Mouse (Mus musculus): Measurements from ENCODE around the gene Tmem254c.
"Not testable (repeated sequence)": the region's sequence is repeated elsewhere in the genome, so short reads cannot be mapped to it uniquely, and the experiment has no call there.

The Tmem254c gene

DNA sequence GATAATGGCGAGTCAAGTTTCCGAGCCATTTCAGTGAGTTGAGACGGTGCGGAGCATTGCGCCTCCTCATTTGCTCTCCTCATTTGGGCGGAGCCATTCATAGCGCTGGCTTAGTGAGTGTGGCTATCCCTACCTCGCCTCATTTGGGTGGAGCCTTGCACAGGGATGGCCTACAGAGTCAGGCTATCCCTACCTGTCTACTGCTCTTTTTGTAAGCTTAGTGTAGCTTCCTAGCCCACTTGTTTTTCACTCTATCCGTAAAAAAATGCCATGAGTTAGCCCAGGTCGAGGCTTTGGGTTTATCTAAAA lies at the start of gene Tmem254c:
Gene Tmem254c (minus strand): TSS at position 31 of the 309 bp plus-strand sequence.
- CTCF ChIA-PET = not testable (repeated sequence)

GRCm38 (mm10) chr14:26097622-26098021 lies 30.5 kb upstream of the Tmem254c start:
- CTCF ChIA-PET = not testable (repeated sequence)

DNA sequence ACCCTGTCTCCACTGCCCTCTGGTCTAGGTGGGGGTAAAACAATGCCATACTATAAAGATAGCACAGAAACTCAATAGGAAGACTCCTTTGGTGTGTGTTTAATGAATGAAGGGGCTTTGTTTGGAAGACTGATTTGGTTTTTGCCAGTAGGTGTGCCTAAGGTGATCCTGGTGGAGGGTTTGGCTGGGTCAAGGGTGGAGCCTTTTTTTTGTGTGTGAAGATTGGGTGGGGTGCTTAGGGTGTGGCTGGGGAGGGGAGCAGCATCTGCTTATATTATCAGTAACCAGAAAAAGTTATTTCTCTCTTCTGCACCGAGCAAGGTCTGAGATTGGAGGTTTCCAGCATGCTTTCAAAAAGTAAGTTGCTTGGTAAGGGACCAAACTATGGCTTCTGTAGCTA lies 14.8 kb upstream of the Tmem254c start, which contains the start of gene Cphx3:
Gene Cphx3 (plus strand): TSS at position 301 of the 400 bp plus-strand sequence.
- CTCF ChIA-PET = not testable (repeated sequence)

GRCm38 (mm10) chr14:26081216-26081615 lies 14.1 kb upstream of the Tmem254c start, which contains the start of gene Cphx2:
Cphx2 (plus strand) TSS chr14:26081516.
- CTCF ChIA-PET = not testable (repeated sequence)

GRCm38 (mm10) chr14:26076620-26077390 lies 9.7 kb upstream of the Tmem254c start:
- CTCF ChIA-PET = not testable (repeated sequence)

- CTCF ChIA-PET = not testable (repeated sequence)
Observed at GRCm38 (mm10) chr14:26066574-26067324, 406 bp downstream of the Tmem254c start.

- CTCF ChIA-PET = not testable (repeated sequence)
Observed at GRCm38 (mm10) chr14:26059362-26059761, 7.8 kb downstream of the Tmem254c start.

GRCm38 (mm10) chr14:26058184-26058583 lies 9.0 kb downstream of the Tmem254c start:
- CTCF ChIA-PET = not testable (repeated sequence)

DNA sequence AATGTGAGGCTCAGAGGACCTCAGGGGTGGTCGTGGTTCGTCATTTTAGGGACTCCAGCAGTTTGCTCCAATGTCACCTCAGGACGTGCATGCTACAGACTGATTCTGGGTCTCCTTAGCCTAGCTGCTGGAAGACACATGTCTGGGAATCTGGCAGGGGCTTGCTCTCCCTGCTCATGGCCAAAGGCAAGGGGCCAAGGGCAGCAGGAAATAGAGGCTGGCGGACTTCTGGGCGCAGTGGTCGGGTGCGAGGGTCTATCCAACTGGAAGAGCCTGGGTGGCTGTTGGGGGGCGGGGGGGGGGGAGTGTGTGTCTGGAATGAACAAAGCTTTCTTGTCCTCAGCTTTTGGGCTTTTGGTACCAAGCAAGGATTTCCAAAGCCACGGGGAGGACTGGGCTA lies 18.4 kb downstream of the Tmem254c start:
- CTCF ChIA-PET = not testable (repeated sequence)

DNA sequence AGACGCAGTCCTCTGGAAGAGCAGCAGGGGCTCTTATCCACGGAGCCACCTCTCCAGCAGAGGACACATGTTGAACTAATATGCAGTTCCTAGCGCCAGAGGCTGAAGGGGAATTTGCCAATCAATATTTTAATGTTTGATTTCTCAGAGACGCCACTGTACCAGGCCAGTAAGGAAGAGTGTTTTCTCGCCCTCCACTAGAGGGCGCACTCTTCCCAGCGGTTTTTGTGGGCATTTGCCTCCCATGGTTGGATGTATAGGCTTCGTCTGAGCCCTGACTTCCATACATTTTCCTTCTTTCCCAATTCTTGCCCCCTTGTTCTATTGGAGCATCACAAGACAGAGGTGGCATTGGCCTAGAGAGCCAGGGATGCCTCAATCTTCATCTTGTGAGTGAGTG lies 20.1 kb downstream of the Tmem254c start:
- CTCF ChIA-PET = not testable (repeated sequence)

- CTCF ChIA-PET = not testable (repeated sequence)
Observed at GRCm38 (mm10) chr14:26045007-26045406, 22.1 kb downstream of the Tmem254c start.

GRCm38 (mm10) chr14:26042611-26043010 lies 24.5 kb downstream of the Tmem254c start, which contains the start of gene Gm9780:
Gm9780 (minus strand) TSS chr14:26042711.
- CTCF ChIA-PET = not testable (repeated sequence)

GRCm38 (mm10) chr14:26035439-26035838 lies 31.7 kb downstream of the Tmem254c start:
- CTCF ChIA-PET = not testable (repeated sequence)

DNA sequence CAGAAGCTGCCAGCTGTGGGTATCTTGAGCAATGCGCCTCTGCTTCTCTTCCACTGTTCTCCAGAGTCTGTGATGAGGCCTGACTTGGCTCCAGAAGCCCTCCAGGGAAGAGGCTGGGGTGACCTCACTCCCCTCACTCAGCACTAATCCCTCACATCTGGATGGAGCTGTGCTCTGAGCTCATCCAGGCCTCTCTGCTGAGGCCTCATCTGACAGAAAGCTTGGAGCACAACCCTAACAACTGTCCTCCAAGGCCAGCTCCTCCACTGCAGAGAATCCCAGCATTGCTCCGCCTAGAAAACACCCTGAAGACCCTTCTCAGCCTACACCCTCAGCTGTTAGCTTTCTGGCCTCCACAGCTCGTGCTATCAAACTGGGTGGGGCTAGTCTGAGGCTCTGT lies 32.8 kb downstream of the Tmem254c start:
- CTCF ChIA-PET = not testable (repeated sequence)

GRCm38 (mm10) chr14:26025653-26026052 lies 41.5 kb downstream of the Tmem254c start:
- CTCF ChIA-PET = not testable (repeated sequence)

- CTCF ChIA-PET = not testable (repeated sequence)
Observed at GRCm38 (mm10) chr14:26022831-26023230, 44.3 kb downstream of the Tmem254c start.

- CTCF ChIA-PET = not testable (repeated sequence)
Observed at GRCm38 (mm10) chr14:26021555-26021954, 45.6 kb downstream of the Tmem254c start.

GRCm38 (mm10) chr14:26016414-26016813 lies 50.7 kb downstream of the Tmem254c start:
- CTCF ChIA-PET = not testable (repeated sequence)

Measured in spleen, embryonic (tissue).